Mouse (Mus musculus) liver, postnatal 0 days (tissue): ENCODE measurements around the gene Pabpn1l.

Experiments used
- CTCF ChIP-seq: sonication (generic); IDR thresholded peaks from 2 replicates; pipeline ENCODE4 v1.5.1; 2016; ENCODE audit warnings: antibody characterized with exemption, low read depth
- EP300 ChIP-seq: IDR thresholded peaks from 2 replicates; pipeline ENCODE4 v1.6.1; 2016; ENCODE audit warnings: antibody characterized with exemption, low read depth, mild to moderate bottlenecking

- TF ChIP-seq EP300 (no peak), CTCF (no peak)
These were observed 17.1 kb upstream of the Pabpn1l start for GRCm38 (mm10) chr8:122639521-122640248.
